ENCODE assay signal across 8 mouse cellular contexts in genomic region chr5:102054511-102055093, GRCm38 (mm10). TPM values are rescaled to one million over a fixed set of nuclear protein-coding genes. Genes with fewer than 3 reads are reported as not detected.
A peak's percentile ranks its signal among the peaks of the same experiment; 100 is the strongest.
DNase-seq lines count a peak whose midpoint lies in the region; ATAC-seq and TF ChIP-seq lines count a peak whose summit lies in the region.

No protein-coding gene starts in this region.

- H3K9me3 ChIP-seq in E14TG2a.4 (ENCODE audit: low read length): peaks cover 23% of the 10 kb centered on the region
- H3K9me3 ChIP-seq in limb, embryonic 13.5 days: no peaks in the 10 kb centered on the region
- no peaks in the 10 kb centered on the region for H3K9me3 ChIP-seq in midbrain, postnatal 0 days (ENCODE audit: low read length)

- no peak overlapping the region for H3K9ac ChIP-seq in limb, embryonic 13.5 days
- no peak overlapping the region for H3K9ac ChIP-seq in midbrain, postnatal 0 days (replicated peaks; ENCODE audit: low read length, poor library complexity, severe bottlenecking)

- peak overlapping the region; percentile 61 for H3K4me3 ChIP-seq in E14TG2a.4 (replicated peaks; ENCODE audit: low read length)
- no peak overlapping the region for H3K4me3 ChIP-seq in limb, embryonic 13.5 days
- H3K4me3 ChIP-seq in midbrain, postnatal 0 days (ENCODE audit: low read depth, low read length): no peak overlapping the region

- ATAC-seq in limb, embryonic 13.5 days (ENCODE audit: low FRiP score, low read depth): no peak
- no peak for ATAC-seq in megakaryocyte progenitor cell, adult 5-6 weeks (replicated peaks; ENCODE audit: poor library complexity)
- no peak for ATAC-seq in midbrain, postnatal 0 days (ENCODE audit: low FRiP score)

- no peak for TF ChIP-seq CTCF in E14TG2a.4 (conservative IDR thresholded peaks at IDR 0.05; ENCODE audit: low read length)
- TF ChIP-seq CTCF in midbrain, postnatal 0 days (IDR thresholded peaks at IDR 0.05): no peak

- intact Hi-C loops in gastrocnemius, postnatal 14 days (cut with DNase I; ENCODE audit: low total_unique reads): no loop called here
- intact Hi-C loops in left cerebral cortex, postnatal 25 days (cut with DNase I): no loop called here

- H3K4me1 ChIP-seq in E14TG2a.4 (replicated peaks; ENCODE audit: low read depth, low read length): peaks cover 67% of the 10 kb centered on the region
- peaks cover 47% of the 10 kb centered on the region for H3K4me1 ChIP-seq in limb, embryonic 13.5 days
- peaks cover 6% of the 10 kb centered on the region; the same call in 1 of the 2 replicates for H3K4me1 ChIP-seq in midbrain, postnatal 0 days (ENCODE audit: insufficient read depth, low read length)

- H3K27ac ChIP-seq in limb, embryonic 13.5 days: no peak overlapping the region; the same call in 1 of the 2 replicates
- no peak overlapping the region for H3K27ac ChIP-seq in midbrain, postnatal 0 days (ENCODE audit: low read depth, low read length)

- peak overlapping the region; percentile 16; the same call in 1 of the 2 replicates for H3K4me2 ChIP-seq in limb, embryonic 13.5 days (replicated peaks)
- no peak overlapping the region for H3K4me2 ChIP-seq in midbrain, postnatal 0 days (ENCODE audit: low read depth, low read length, poor library complexity, severe bottlenecking)

- H3K36me3 ChIP-seq in E14TG2a.4 (ENCODE audit: insufficient read depth, low read length): 0 out of 2 replicates have a peak, but pooled peaks cover 10% of the 10 kb centered on the region
- H3K36me3 ChIP-seq in limb, embryonic 13.5 days: peaks cover 5% of the 10 kb centered on the region; the same call in 1 of the 2 replicates
- no peaks in the 10 kb centered on the region for H3K36me3 ChIP-seq in midbrain, postnatal 0 days (ENCODE audit: insufficient read depth, low read length)

- peak; percentile 28 for DNase-seq in gastrocnemius, postnatal 14 days
- DNase-seq in gastrocnemius, postnatal 10 days: no peak
- DNase-seq in gastrocnemius, postnatal 25 days: peak; percentile 20
- DNase-seq in left cerebral cortex, postnatal 25 days (ENCODE audit: low spot score in 2 of 2): no peak
- DNase-seq in midbrain, postnatal 0 days (ENCODE audit: low spot score): no peak

- 45% methylated on average over 11 of the region's 11 CpGs for WGBS in limb, embryonic 13.5 days
- 78% methylated on average over 11 of the region's 11 CpGs for WGBS in midbrain, postnatal 0 days

- H3K27me3 ChIP-seq in E14TG2a.4 (ENCODE audit: insufficient read depth, low read length): no peaks in the 10 kb centered on the region
- no peaks in the 10 kb centered on the region for H3K27me3 ChIP-seq in limb, embryonic 13.5 days
- H3K27me3 ChIP-seq in midbrain, postnatal 0 days (ENCODE audit: insufficient read depth, low read length): no peaks in the 10 kb centered on the region

RNA-seq across cellular contexts. Expression of gene Wdfy3, which starts 15.1 kb away (rescaled TPM):
- total RNA-seq in gastrocnemius, postnatal 14 days (2021): 10 to 100 TPM; 21.5 to 23.0 TPM
- 10 to 100 TPM; 26.0 to 33.0 TPM for total RNA-seq in gastrocnemius, postnatal 10 days (2021)
- 10 to 100 TPM; 19.3 to 20.2 TPM for total RNA-seq in gastrocnemius, postnatal 25 days (2021)
- 17.7 and 18.6 TPM in 2 replicates for polyA plus RNA-seq in limb, embryonic 13.5 days (2015; fragmentation: Nextera tagmentation; extraction: Ambion mirVana)
- total RNA-seq in megakaryocyte progenitor cell, adult 5-6 weeks (2015): 9.5 and 10.9 TPM in 2 replicates
- total RNA-seq in megakaryocyte progenitor cell, adult 5-6 weeks (2017): 5.4 and 5.9 TPM in 2 replicates
- total RNA-seq in left cerebral cortex, postnatal 25 days (2021): 100 to 1,000 TPM; 125 to 129 TPM
- total RNA-seq in midbrain, postnatal 0 days (2014; rRNA removed): 87.9 and 89.2 TPM in 2 replicates
- 17.1 and 18.2 TPM in 2 replicates for polyA plus RNA-seq in midbrain, postnatal 0 days (2015; fragmentation: Nextera tagmentation; extraction: Ambion mirVana)

Comparison
In these comparisons a context has a peak if more than half of its experiments do, and no peak if none do; other contexts are left out.
1. DNase-seq: peak in gastrocnemius, postnatal 14 days (single experiment) and gastrocnemius, postnatal 25 days (single experiment); none in gastrocnemius, postnatal 10 days (single experiment), left cerebral cortex, postnatal 25 days (0 of 2) and midbrain, postnatal 0 days (single experiment).